Mouse (Mus musculus) activated CD4-positive, CD25-positive, alpha-beta regulatory T cell, adult 9 weeks (primary cell): Measurements from ENCODE around the gene Lclat1. TPM values are rescaled to one million over a fixed set of nuclear protein-coding genes. Genes with fewer than 3 reads are reported as not detected.

Source experiments
- polyA plus RNA-seq: library from polyadenylated mRNA; unstranded; fragments of 100-300 nt; shearing (Covaris generic); gene quantifications from one replicate; pipeline ENCODE4 v1.2.1, GENCODE M21; 2017

Lclat1 gene
- 87.2 TPM for polyA plus RNA-seq

DNA sequence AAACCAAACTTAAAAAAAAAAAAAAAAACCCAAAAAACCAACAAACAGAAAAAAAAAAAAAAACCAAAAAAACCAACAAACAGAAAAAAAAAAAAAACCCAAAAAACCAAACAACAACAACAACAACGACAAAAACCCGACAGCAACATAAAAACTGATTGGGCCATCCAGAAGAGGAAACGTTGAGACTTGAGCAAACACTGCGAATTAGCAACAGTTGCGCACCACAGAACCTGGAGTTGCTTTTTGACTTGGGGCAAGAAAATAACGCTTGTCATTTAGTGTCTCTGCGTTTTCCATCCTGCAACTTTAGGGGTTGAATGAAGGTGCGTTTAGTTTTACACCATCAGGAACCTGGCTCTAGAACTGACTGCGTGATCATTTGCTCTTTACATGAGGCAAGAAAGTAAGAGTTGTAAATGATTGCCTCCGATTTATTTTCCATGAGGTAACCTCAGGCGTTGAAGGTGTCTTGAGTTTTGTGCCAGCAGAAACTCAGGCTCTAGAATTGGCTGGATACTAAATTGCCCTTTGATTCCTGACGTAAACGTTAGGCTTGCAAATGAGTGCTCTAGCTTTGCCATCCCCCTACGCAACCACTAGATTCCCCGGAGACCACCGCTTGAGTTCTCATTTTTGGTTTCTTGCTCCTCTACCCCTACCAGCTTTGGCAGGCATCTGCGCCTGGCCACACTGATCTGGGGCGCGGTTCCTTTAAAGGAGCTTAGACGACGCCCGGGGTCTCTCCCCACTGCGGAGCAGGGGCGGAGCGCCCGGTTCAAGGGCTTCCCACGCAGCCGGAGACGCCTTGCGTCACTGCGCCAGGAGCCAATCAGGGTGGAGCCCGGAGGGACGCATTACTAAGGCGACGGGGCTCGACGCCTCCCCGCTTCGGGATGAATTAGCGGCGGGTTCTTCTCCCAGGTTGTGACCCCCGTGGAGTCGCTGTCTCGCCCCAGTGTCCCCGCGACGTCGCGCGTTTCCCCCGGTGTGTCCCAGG lies at the start of gene Lclat1:
Gene Lclat1, plus strand, starts transcription at position 828 of the 1,000 bp plus-strand sequence.

Other genes with a start within 250 kb of the Lclat1 start
- gene Lbh, start 189.7 kb upstream of the Lclat1 start, polyA plus RNA-seq: 42.3 TPM